Mouse (Mus musculus): ENCODE data around the gene Setd1b. TPM values are rescaled to one million over a fixed set of nuclear protein-coding genes. Genes with fewer than 3 reads are reported as not detected.

The Setd1b gene
- polyA plus RNA-seq (2012; rRNA removed) = 14.9 and 17.0 TPM in 2 replicates

DNA sequence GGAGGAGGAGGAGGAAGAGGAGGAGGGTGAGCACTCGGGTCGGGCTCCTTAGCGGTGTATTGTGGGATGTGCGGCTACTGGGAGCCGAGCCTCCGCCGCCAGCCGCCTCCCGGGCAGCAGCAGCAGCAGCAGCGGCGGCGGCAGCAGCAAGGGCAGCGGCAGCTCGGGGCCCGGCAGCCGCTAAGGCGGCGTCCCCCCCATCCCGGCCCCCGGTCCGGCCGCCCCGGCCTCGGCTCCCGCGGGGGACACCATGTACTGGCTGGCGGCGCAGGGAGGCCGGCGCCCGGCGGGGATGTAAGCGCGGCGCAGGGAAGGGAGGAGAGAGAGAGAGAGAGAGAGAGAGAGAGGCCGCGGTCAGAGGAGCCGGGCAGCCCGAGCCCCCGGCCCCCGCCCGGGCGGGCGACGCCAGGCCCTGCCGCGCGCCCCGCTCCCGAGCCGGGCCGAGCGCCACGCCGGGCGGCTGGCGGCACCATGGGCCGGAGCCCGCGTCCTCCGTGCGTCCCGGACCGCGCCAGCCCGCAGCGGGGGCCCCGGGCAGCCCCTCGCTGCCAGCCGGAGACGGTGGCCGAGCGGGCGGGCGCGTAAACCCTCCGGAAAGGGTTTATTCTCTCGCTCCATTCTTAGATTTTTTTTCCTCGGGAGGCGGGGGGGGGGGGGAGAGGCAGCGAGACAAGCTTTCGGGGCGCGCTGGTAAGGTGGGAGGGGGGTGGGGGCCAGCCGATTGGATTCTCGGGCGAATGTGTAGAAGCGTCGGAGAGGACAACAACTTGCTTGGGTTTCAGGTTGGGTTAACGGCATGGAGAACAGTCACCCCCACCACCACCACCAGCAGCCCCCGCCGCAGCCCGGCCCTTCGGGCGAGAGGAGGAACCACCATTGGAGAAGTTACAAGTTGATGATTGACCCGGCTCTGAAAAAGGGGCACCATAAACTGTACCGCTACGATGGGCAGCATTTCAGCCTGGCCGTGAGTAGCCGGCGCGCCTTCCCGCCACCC is at the start of gene Setd1b:
Setd1b (plus strand) TSS at position 33 of the 997 bp plus-strand sequence.
- Histone ChIP-seq H3K4me3 (replicated peaks; ENCODE audit: insufficient read depth, low read depth, low read length) (peak within 1 kb of the TSS; percentile 84), H3K27me3 (ENCODE audit: control insufficient read depth, insufficient read depth, low read length) (no peaks in the 10 kb centered on the region), H3K27ac (ENCODE audit: insufficient read depth, low read length) (peak within 1 kb of the TSS; percentile 97), H3K4me1 (ENCODE audit: control insufficient read depth, insufficient read depth, low read length) (peaks cover 8% of the 10 kb centered on the region)
- TF ChIP-seq CTCF (IDR thresholded peaks at IDR 0.05; ENCODE audit: borderline replicate concordance, insufficient read depth, low read depth, low read length) (no peak), POLR2A (IDR thresholded peaks at IDR 0.05; ENCODE audit: borderline replicate concordance, insufficient read depth, low read length) (no peak)
- WGBS = under 1% methylated on average over 99 of the region's 103 CpGs
- peak; percentile 70 to 76 for DNase-seq

DNA sequence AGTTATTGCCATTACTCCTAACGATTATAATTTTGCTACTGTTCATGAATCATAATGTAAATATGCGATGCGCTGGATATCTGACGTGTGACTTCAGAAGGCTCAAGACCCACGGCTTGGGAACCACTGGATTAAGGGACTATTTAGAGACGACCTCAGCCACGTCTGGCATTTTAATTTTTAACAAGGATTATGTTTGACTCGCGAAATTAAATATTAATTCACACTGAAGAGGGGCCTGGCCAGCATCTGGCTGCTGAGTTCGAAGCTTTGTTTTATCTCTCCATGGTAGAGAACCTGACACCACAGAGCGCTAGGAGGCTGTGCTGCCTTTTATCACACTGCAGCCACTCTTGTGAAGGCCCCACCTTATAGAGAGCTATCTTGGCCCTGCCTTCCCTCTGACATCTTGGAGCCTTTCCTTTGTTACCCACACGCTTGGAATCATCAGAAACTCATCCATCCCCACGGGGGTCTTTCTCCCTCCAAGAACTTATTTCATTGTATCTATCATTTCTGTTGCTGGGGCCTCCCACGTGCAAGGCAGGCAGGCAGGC is 48.8 kb upstream of the Setd1b start:
- 85% methylated on average over 14 of the region's 14 CpGs for WGBS
- Histone ChIP-seq H3K27me3 (ENCODE audit: control insufficient read depth, insufficient read depth, low read length) (no peaks in the 10 kb centered on the region), H3K4me1 (ENCODE audit: control insufficient read depth, insufficient read depth, low read length) (peaks cover 19% of the 10 kb centered on the region), H3K27ac (ENCODE audit: insufficient read depth, low read length) (no peak overlapping the region), H3K4me3 (replicated peaks; ENCODE audit: insufficient read depth, low read depth, low read length) (no peak overlapping the region)
- no peak for DNase-seq
- no peak for TF ChIP-seq CTCF (IDR thresholded peaks at IDR 0.05; ENCODE audit: borderline replicate concordance, insufficient read depth, low read depth, low read length)
- no peak for TF ChIP-seq POLR2A (IDR thresholded peaks at IDR 0.05; ENCODE audit: borderline replicate concordance, insufficient read depth, low read length)

DNA sequence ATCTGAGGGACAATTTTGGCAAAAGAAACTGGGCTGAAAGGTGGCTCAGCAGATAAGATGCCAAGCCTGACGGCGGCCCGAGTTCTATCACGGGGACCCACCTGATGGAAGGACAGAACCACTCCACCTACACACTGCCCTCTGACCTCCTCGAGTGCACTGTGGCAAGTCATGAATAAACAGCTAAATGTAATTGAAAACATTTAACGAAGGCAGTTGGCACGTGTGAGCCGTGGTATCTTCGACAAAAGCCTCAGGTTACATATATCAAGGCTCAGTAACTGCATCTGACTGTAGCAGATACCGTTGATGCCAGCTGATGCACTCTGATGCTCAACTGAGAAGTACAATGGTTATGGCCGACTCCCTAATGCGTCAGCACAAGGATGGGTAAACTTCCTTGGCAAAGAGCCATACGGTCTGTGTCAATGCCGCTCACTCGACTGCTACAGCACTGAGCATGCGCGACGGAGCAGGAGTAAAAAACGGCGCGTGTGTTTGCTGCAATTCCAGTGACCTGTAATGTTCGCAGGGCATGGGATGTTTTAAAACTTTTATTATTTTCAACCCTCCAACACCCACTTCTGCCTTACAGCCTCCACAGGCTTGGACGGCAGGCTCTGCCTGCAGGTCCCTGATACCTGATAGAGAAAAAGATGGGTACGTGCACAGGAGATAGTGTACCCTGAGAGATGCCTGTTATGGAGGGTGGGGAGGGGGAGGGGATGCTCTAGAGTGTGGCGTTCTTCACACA is 47.6 kb upstream of the Setd1b start:
- 43% methylated on average over 25 of the region's 25 CpGs for WGBS
- TF ChIP-seq CTCF (IDR thresholded peaks at IDR 0.05; ENCODE audit: borderline replicate concordance, insufficient read depth, low read depth, low read length) = no peak
- Histone ChIP-seq H3K4me1 (ENCODE audit: control insufficient read depth, insufficient read depth, low read length) (peaks cover 7% of the 10 kb centered on the region; the same call in 1 of the 2 replicates), H3K4me3 (replicated peaks; ENCODE audit: insufficient read depth, low read depth, low read length) (no peak overlapping the region), H3K27ac (ENCODE audit: insufficient read depth, low read length) (no peak overlapping the region), H3K27me3 (ENCODE audit: control insufficient read depth, insufficient read depth, low read length) (no peaks in the 10 kb centered on the region)
- DNase-seq = peak in 1 of 2 experiments; percentile 50

DNA sequence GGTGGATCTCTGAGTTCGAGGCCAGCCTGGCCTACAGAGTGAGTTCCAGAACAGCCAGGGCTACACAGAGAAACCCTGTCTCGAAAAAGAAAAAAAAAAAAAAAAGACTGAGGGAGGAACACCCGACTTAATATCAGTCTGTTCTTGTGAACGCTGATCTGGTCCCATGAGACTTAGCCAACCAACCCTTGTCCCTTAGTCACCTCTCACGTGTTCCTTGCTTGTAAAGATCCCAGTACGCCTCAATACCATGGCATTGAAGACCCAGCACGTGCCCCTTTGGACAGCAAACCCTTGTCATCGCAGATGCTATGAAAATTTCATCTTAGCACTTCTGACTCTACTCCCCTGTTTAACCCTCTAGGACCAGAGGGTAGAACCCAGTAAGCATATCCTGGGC is 45.7 kb upstream of the Setd1b start:
- 87% methylated on average over 8 of the region's 8 CpGs for WGBS
- TF ChIP-seq CTCF (IDR thresholded peaks at IDR 0.05; ENCODE audit: borderline replicate concordance, insufficient read depth, low read depth, low read length) = no peak
- TF ChIP-seq POLR2A (IDR thresholded peaks at IDR 0.05; ENCODE audit: borderline replicate concordance, insufficient read depth, low read length) = no peak
- DNase-seq = no peak
- H3K4me1 ChIP-seq (ENCODE audit: control insufficient read depth, insufficient read depth, low read length) = peaks cover 5% of the 10 kb centered on the region; the same call in 1 of the 2 replicates
- H3K27ac ChIP-seq (ENCODE audit: insufficient read depth, low read length) = no peak overlapping the region
- no peaks in the 10 kb centered on the region for H3K27me3 ChIP-seq (ENCODE audit: control insufficient read depth, insufficient read depth, low read length)
- H3K4me3 ChIP-seq (replicated peaks; ENCODE audit: insufficient read depth, low read depth, low read length) = no peak overlapping the region

DNA sequence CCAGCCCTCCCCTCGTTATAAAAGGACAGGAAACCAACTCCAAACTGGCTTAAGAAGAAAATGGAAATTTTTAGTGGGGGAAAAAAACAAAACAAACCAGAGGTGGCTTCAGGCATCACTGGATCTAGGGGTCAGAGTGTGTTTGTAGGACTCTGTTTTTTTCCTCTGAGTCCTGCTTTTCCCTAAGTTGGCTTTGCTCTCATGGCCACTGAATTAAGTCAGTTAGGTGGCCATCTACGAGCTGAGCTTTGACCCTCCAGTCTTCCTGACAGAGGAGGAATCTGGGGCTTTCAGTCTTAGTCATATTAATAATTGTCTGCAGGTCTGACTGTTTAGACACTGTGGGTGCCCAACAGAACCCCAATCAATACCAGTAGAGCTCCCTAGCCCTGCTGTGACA is 43.5 kb upstream of the Setd1b start:
- no peak for TF ChIP-seq CTCF (IDR thresholded peaks at IDR 0.05; ENCODE audit: borderline replicate concordance, insufficient read depth, low read depth, low read length)
- TF ChIP-seq POLR2A (IDR thresholded peaks at IDR 0.05; ENCODE audit: borderline replicate concordance, insufficient read depth, low read length) = no peak
- H3K4me3 ChIP-seq (replicated peaks; ENCODE audit: insufficient read depth, low read depth, low read length) = no peak overlapping the region
- no peak for DNase-seq
- H3K4me1 ChIP-seq (ENCODE audit: control insufficient read depth, insufficient read depth, low read length) = peaks cover 5% of the 10 kb centered on the region; the same call in 1 of the 2 replicates
- WGBS = 83% methylated on average over 2 of the region's 2 CpGs
- no peaks in the 10 kb centered on the region for H3K27me3 ChIP-seq (ENCODE audit: control insufficient read depth, insufficient read depth, low read length)
- no peak overlapping the region for H3K27ac ChIP-seq (ENCODE audit: insufficient read depth, low read length)

DNA sequence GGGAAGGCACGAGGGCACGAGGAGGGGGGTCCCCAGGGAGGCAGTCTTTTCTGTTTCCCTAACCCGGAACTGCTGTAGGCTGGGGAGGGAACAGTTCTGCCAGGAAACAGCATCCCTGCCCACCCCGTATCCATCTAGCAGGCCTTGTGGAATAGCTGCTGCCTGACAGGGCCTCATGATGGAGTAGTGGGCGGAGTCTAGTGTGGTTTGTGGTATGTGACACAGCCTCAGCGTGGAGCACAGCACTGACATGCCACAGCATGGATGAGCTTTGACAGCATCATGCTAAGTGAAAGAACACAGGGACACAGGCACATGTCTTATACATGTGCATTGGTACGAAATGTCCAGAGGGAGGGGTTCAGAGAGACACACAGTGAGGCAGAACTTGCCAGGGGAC is 39.6 kb upstream of the Setd1b start:
- Histone ChIP-seq H3K27ac (ENCODE audit: insufficient read depth, low read length) (no peak overlapping the region), H3K27me3 (ENCODE audit: control insufficient read depth, insufficient read depth, low read length) (no peaks in the 10 kb centered on the region), H3K4me1 (ENCODE audit: control insufficient read depth, insufficient read depth, low read length) (no peaks in the 10 kb centered on the region), H3K4me3 (replicated peaks; ENCODE audit: insufficient read depth, low read depth, low read length) (no peak overlapping the region)
- WGBS = 71% methylated on average over 7 of the region's 7 CpGs
- DNase-seq = no peak
- TF ChIP-seq CTCF (IDR thresholded peaks at IDR 0.05; ENCODE audit: borderline replicate concordance, insufficient read depth, low read depth, low read length) (no peak), POLR2A (IDR thresholded peaks at IDR 0.05; ENCODE audit: borderline replicate concordance, insufficient read depth, low read length) (no peak)

DNA sequence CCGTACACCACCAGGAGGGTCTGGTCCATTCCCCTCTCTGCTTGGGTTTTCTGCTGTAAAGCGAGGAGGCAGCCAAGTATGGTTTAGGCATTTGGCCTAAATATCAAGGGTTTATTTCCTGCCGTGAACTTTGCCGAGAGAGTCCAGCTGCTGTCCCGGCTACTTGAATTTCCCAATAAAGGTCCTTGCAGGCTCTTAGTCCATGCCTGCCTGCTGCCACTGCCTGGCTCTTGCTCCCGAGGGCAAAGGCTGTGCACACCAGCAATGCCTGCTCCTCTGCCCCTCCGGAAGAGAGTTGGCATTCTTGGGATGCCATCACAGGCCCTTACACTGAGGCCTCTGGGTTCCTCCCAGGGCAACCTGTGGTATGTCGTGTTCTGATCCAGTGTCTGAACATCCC is 38.4 kb upstream of the Setd1b start:
- Histone ChIP-seq H3K4me1 (ENCODE audit: control insufficient read depth, insufficient read depth, low read length) (no peaks in the 10 kb centered on the region), H3K4me3 (replicated peaks; ENCODE audit: insufficient read depth, low read depth, low read length) (no peak overlapping the region), H3K27me3 (ENCODE audit: control insufficient read depth, insufficient read depth, low read length) (no peaks in the 10 kb centered on the region), H3K27ac (ENCODE audit: insufficient read depth, low read length) (no peak overlapping the region)
- WGBS = 48% methylated on average over 8 of the region's 8 CpGs
- TF ChIP-seq POLR2A (IDR thresholded peaks at IDR 0.05; ENCODE audit: borderline replicate concordance, insufficient read depth, low read length) = no peak
- no peak for TF ChIP-seq CTCF (IDR thresholded peaks at IDR 0.05; ENCODE audit: borderline replicate concordance, insufficient read depth, low read depth, low read length)
- no peak for DNase-seq

Data from cerebellum, adult 2 months (tissue).